Mouse (Mus musculus): ENCODE measurements around the gene Ptov1. TPM values are rescaled to one million over a fixed set of nuclear protein-coding genes. Genes with fewer than 3 reads are reported as not detected.
A peak's percentile ranks its signal among the peaks of the same experiment; 100 is the strongest.

Ptov1 gene
- total RNA-seq, 2 experiments from 2014 or later, result 321 to 335 TPM

DNA sequence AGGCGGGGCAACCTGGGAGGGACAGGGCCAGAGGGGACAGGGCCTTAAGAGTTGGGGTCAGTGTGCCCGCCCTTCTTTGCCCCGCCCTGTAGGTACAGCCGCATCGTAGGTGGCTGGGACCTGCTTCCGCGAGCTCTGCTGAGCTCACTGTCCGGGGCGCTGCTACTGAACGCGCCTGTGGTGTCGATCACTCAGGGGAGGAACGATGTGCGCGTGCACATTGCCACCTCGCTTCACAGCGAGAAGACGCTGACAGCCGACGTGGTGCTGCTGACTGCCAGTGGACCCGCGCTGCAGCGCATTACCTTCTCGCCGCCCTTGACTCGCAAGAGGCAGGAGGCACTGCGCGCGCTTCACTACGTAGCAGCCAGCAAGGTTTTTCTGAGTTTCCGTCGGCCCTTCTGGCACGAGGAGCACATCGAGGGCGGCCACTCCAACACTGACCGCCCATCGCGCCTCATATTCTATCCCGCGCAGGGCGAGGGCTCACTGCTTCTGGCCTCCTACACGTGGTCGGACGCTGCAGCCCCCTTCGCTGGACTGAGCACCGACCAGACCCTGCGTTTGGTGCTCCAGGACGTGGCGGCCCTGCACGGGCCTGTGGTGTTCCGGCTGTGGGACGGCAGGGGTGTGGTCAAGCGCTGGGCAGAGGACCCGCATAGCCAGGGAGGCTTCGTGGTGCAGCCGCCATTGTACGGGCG, 29.9 kb downstream of the Ptov1 start:
- no peak for TF ChIP-seq CTCF (conservative IDR thresholded peaks at IDR 0.05)
- DNase-seq (ENCODE audit: low spot score in 2 of 2), result peak in 1 of 2 experiments; percentile 55
- Histone ChIP-seq H3K27ac (peak overlapping the region; percentile 25; the same call in 1 of the 2 replicates), H3K4me3 (peak overlapping the region; percentile 49)

DNA sequence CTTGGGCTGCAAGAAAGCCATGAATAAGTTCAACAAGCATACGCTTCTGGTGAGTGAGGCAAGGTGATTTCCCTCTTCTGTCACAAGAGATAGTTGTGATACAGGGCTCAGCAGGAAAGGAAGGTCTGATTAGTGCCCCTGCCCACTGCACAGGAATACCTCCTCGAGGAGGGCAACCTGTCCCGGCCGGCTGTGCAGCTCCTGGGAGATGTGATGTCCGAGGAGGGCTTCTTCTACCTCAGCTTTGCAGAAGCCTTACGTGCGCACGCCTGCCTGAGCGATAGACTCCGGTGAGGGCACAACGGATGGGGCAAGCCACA, 30.5 kb downstream of the Ptov1 start:
- H3K4me3 ChIP-seq, result peak overlapping the region; percentile 49; the same call in 1 of the 2 replicates
- no peak for TF ChIP-seq CTCF (conservative IDR thresholded peaks at IDR 0.05)
- H3K27ac ChIP-seq, result no peak overlapping the region
- no peak for DNase-seq (ENCODE audit: low spot score in 2 of 2)

DNA sequence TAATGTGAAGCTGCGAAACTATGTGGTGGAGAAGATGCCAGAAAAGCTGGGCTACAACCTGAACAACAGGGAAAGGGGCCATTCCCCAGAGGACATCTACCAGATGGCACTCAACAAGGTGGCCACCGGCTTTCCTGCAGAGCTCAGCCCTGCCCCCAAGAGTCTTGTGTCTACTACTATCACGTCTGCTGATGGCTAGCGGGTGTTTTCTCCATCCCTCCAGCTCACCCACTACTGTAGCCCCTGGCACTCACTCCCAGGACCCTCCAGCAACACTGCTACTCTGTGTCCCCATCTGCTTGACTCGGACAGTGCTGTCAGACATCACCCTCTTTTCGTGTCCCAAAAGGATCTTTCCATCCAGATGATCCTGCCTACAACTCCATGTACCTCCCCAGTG, 31.5 kb downstream of the Ptov1 start:
- no peak for TF ChIP-seq CTCF (conservative IDR thresholded peaks at IDR 0.05)
- no peak overlapping the region for H3K4me3 ChIP-seq

DNA sequence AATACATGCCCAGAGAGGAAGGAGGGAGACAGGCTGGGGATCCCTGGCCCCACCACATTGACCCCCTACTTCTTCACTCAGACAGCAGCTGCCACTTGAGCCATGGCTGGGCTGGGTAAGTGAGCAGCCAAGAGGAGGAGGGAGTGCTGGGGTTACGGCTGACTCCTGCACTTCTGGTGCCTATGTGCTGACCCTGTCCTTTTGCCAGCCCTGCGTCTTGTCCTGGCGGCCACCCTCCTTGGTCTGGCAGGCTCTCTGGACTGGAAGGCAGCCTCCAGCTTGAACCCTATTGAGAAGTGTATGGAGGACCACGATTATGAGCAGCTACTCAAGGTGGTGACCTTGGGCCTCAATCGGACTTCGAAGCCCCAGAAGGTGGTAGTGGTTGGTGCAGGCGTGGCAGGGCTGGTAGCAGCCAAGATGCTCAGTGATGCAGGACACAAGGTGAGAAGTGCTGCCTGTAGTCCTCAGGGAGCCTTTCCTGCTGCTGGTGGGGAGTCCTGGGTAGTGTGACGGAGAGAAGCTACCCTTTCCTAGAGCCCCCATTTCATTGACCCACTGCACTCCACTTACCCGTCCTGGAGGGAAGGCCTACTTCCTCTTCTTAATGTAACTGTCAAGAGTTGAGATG, 33.0 kb downstream of the Ptov1 start:
- TF ChIP-seq CTCF (conservative IDR thresholded peaks at IDR 0.05), result no peak
- DNase-seq (ENCODE audit: low spot score in 2 of 2), result no peak

More for the DNA sequence above, 31.5 kb downstream of the Ptov1 start:
- H3K27ac ChIP-seq, result no peak overlapping the region
- DNase-seq (ENCODE audit: low spot score in 2 of 2), result no peak

DNA sequence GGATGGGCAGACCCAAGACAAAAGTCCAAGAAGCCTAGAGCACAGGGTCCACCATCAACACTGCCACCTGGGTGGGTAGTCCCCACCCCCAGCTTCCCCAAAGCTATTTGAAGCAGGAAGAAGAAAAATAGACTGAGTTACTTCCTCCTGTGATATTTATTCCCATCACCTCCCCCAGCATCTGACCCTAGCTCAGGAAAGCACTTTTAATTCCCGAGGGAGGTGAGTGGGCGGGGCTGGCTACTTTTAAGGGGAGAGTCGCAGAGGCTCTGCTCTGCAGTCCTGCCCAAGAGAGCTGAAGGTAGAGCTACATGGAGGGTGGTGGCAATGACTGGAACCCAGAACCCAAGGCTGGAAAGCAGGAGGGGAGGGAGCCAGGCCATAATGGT, 33.6 kb downstream of the Ptov1 start:
- H3K27ac ChIP-seq, result no peak overlapping the region; the same call in 1 of the 2 replicates
- H3K4me3 ChIP-seq, result no peak overlapping the region
- no peak for TF ChIP-seq CTCF (conservative IDR thresholded peaks at IDR 0.05)
- no peak for DNase-seq (ENCODE audit: low spot score in 2 of 2)

More for the DNA sequence above, 33.0 kb downstream of the Ptov1 start:
- Histone ChIP-seq H3K27ac (no peak overlapping the region), H3K4me3 (no peak overlapping the region)

DNA sequence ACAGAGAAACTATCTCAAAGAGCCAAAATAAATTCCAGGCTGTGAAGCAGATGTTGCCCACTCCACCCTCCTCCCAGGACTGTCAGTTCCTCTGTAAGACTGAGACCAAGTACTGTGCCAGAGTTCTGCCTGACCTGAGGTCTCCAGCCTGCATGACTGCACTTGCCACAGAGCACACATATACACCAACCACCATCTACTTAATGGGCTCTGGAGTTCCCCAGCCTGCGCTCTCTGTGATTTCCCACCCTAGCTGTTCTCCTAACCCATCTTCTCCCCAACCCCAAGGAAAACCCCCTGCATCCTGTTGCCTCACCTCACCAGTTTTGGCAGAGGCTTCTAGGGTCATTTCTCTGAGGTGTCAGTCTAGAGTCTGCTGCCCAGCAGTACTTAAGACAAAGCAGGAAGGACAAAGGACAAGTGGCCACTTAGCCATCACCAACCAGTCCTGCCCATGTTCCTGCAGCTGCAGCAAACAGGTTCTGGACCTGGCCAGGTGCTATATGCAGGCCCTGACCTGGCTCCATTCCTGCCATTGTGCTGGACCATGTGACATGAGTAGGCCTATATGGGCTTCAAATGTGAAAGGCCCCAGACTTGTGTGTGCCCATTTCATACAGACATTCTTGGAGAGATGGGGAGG, 34.1 kb downstream of the Ptov1 start:
- Histone ChIP-seq H3K4me3 (no peak overlapping the region), H3K27ac (peak overlapping the region; percentile 1; the same call in 1 of the 2 replicates)
- TF ChIP-seq CTCF (conservative IDR thresholded peaks at IDR 0.05), result no peak
- DNase-seq (ENCODE audit: low spot score in 2 of 2), result no peak

DNA sequence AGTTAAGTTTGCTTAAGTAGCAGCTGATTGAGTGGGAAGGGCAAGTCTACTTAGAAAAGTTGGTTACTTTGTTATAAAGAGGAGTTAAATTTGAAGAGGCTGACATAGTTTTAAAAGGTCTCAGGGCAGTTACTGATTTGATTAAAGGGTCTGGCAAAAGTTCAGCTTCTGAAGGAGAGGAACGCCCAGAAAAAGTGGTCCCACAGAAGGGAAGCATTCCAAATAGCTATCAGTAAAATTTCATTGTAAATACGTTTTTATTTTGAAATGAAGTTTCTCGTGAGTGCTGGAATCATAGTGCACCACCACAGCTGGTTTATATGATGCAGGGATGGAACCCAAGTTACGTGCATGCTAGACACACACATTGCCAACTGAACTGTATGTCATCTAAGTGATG, 36.8 kb downstream of the Ptov1 start:
- H3K27ac ChIP-seq, result no peak overlapping the region
- H3K4me3 ChIP-seq, result no peak overlapping the region
- no peak for DNase-seq (ENCODE audit: low spot score in 2 of 2)
- no peak for TF ChIP-seq CTCF (conservative IDR thresholded peaks at IDR 0.05)

DNA sequence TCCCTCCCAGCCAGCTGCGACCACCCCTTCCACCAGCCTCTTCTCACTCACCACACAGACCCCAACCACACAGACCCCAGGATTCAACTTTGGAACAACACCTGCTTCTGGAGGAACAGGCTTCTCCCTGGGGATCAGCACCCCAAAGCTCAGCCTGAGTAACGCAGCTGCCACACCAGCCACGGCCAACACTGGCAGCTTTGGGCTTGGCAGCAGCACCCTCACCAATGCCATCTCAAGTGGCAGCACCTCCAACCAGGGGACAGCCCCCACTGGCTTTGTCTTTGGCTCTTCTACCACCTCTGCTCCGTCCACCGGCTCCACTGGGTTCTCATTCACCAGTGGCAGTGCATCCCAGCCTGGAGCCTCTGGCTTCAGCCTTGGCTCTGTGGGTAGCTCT, 40.9 kb downstream of the Ptov1 start:
- no peak overlapping the region for H3K4me3 ChIP-seq
- no peak for DNase-seq (ENCODE audit: low spot score in 2 of 2)
- no peak for TF ChIP-seq CTCF (conservative IDR thresholded peaks at IDR 0.05)
- no peak overlapping the region for H3K27ac ChIP-seq

DNA sequence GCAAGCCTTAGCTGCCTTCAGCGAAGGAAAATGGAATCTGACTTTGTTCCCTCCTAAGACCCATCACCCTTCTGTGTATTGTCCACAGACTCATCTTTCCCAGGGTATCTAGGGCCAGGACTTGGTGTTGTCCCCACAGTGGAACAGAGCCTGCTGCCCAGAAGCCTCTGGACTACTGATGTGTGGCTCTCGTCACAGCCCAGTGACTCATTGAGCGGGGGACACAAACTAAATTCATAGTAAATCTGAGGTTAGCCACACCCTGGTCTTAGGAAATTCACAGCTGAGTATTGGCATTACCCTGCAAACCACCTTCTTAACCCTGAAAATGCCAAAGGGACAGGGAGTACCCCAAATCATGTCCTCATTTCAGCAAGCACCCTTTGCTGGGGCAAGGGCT, 42.8 kb downstream of the Ptov1 start:
- TF ChIP-seq CTCF (conservative IDR thresholded peaks at IDR 0.05), result no peak
- H3K27ac ChIP-seq, result no peak overlapping the region
- no peak for DNase-seq (ENCODE audit: low spot score in 2 of 2)
- H3K4me3 ChIP-seq, result no peak overlapping the region

DNA sequence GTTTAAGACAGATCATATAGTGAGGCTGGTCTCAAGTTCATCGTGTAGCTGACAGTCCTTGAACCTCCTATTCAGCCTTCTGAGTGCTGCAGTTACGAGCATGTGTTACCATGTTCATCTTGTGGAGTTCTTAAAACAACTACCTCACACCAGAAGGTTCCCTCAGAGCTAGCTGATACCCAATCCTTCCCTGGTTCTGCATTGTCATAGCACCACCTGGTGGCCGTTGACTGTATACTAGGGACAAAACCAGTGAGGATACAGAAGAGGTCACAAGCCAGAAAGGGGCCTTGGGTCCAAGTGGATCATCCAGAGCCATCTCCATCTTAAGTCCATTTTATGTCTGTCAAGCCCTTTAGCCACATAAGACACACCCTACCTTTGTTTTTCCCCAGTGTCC, 44.7 kb downstream of the Ptov1 start:
- DNase-seq (ENCODE audit: low spot score in 2 of 2), result peak; percentile 75 to 86
- H3K27ac ChIP-seq, result no peak overlapping the region
- H3K4me3 ChIP-seq, result no peak overlapping the region
- TF ChIP-seq CTCF (conservative IDR thresholded peaks at IDR 0.05), result peak; percentile 95

DNA sequence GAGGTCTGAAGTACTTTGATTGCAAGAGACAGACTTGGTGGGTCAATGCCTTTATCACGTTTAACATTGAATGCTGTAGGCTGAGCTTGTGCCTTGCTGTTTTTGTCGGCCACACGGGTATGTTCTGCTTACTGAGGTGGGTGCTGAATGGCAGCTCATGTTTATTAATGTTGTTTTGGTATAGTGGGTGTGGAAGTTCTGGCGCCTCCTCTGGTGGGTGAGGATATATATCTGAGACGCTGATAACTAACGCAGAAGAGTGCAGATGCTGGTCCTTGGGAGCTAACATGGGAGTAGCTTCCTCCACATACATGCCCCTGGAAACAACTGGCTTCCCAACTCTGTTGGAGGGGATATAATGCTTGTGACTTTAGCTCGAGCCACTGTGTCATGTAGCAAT, 46.2 kb downstream of the Ptov1 start:
- DNase-seq (ENCODE audit: low spot score in 2 of 2), result peak in 1 of 2 experiments; percentile 6
- no peak overlapping the region for H3K27ac ChIP-seq
- no peak overlapping the region for H3K4me3 ChIP-seq
- TF ChIP-seq CTCF (conservative IDR thresholded peaks at IDR 0.05), result peak; percentile 50

DNA sequence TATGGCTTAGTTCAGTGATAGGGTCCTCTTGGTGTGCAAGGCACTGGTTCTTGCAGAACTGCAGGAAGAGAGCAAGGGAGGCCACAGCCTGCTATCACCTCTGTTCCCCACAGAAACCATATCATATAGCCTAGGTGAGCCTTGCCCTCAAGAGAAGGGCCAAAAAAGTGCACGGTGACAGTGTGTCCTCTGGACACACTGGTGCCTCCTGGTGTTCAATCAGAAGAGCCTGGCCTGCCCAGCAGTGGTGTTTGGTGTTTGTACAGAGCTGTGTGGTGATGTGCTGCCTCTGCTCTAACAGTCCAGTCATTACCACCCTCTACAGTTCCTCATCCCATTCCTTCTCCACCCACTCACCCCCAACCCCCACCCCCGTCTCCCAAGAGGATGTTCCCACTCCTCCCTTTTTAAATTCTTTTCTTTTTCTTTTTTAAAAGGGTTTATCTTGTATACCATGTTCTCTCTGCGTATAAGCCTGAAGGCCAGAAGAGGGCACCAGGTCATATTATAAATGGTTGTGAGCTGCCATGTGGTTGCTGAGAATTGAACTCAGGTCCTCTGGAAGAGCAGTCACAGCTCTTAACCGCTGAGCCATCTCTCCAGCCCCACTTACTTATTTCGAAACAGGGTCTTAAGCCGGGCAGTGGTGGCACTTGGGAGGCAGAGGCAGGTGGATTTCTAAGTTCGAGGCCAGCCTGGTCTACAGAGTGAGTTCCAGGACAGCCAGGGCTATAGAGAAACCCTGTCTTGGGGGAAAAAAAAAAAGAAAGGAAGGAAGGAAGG, 47.7 kb downstream of the Ptov1 start:
- DNase-seq (ENCODE audit: low spot score in 2 of 2), result peak in 1 of 2 experiments; percentile 5
- peak; percentile 43 for TF ChIP-seq CTCF (conservative IDR thresholded peaks at IDR 0.05)
- Histone ChIP-seq H3K4me3 (no peak overlapping the region), H3K27ac (no peak overlapping the region)

DNA sequence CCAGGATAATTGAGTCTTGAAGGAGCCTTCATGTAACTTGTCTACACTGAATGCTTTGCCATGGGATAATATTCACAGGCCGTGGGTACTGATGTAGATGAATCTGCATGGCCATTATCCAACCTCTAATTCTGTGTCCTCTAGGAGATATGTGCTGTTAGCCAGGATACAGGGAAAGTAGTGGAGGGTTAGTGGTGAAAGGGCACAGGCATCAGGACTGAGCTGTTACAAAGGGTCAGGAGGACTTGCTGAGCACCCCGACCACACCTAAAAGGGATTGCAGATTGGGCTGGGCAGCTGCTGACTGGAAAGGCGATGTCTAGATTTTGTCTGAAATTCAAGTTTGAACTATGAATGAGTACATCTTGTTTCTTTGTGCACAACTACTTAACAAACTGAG, 49.1 kb downstream of the Ptov1 start:
- no peak overlapping the region for H3K27ac ChIP-seq
- no peak overlapping the region for H3K4me3 ChIP-seq
- DNase-seq (ENCODE audit: low spot score in 2 of 2), result peak in 1 of 2 experiments; percentile 1
- no peak for TF ChIP-seq CTCF (conservative IDR thresholded peaks at IDR 0.05)
